Mouse (Mus musculus) forebrain, embryonic 15.5 days (tissue): ENCODE results near the gene Mta1. TPM values are rescaled to one million over a fixed set of nuclear protein-coding genes. Genes with fewer than 3 reads are reported as not detected.

Experiments
- ATAC-seq: fragments of 200-750 bp; cut with Nextera tagmentation; replicated peaks from 2 replicates; pipeline ENCODE4 v1.8.0; 2017; ENCODE audit warnings: mild to moderate bottlenecking, moderate TSS enrichment, moderate library complexity
- H3K27ac ChIP-seq: fragments of 300-500 bp; sonication (generic); replicated peaks from 2 replicates; pipeline ENCODE4 v1.5.1; 2015; ENCODE audit warnings: mild to moderate bottlenecking, inconsistent platforms
- H3K27me3 ChIP-seq: fragments of 300-500 bp; sonication (generic); 2 replicates; pipeline ENCODE4 v1.6.1; 2015; ENCODE audit warnings: inconsistent platforms
- H3K36me3 ChIP-seq: fragments of 300-500 bp; sonication (generic); 2 replicates; pipeline ENCODE4 v1.6.1; 2015; ENCODE audit warnings: mild to moderate bottlenecking, inconsistent platforms
- H3K4me1 ChIP-seq: fragments of 300-500 bp; sonication (generic); 2 replicates; pipeline ENCODE4 v1.6.1; 2015; ENCODE audit warnings: inconsistent platforms
- H3K4me2 ChIP-seq: fragments of 300-500 bp; sonication (generic); replicated peaks from 2 replicates; pipeline ENCODE4 v1.6.1; 2015; ENCODE audit warnings: mild to moderate bottlenecking, inconsistent platforms
- H3K4me3 ChIP-seq: fragments of 300-500 bp; sonication (generic); 2 replicates; pipeline ENCODE4 v1.5.1; 2015; ENCODE audit warnings: mild to moderate bottlenecking, inconsistent platforms
- H3K9ac ChIP-seq: fragments of 300-500 bp; sonication (generic); replicated peaks from 2 replicates; pipeline ENCODE4 v1.6.1; 2015; ENCODE audit warnings: mild to moderate bottlenecking, inconsistent platforms
- H3K9me3 ChIP-seq: fragments of 300-500 bp; sonication (generic); 2 replicates; pipeline ENCODE4 v1.6.1; 2016; ENCODE audit warnings: inconsistent platforms
- WGBS: fragments of 180-500 bp; shearing (Covaris S2); methylation state at CpG from one replicate; pipeline ENCODE4 v1.1.7; 2015; ENCODE audit warnings: mixed read lengths; 5-methylcytosine and 5-hydroxymethylcytosine counted together
- polyA plus RNA-seq: library from polyadenylated mRNA; unstranded; fragments of >200 nt; fragmentation: Nextera tagmentation; extraction: Ambion mirVana; gene quantifications from 2 replicates; pipeline ENCODE4 v1.2.1, GENCODE M21; 2015

Mta1 gene
- polyA plus RNA-seq, 1 experiment from 2014 or later: 15.2 TPM

GRCm38 (mm10) chr12:113100448-113101076 is 2.5 kb downstream of the Mta1 start:
- 71% methylated on average over 5 of the region's 5 CpGs for WGBS
- Histone ChIP-seq H3K4me3 (no peak overlapping the region), H3K9me3 (no peaks in the 10 kb centered on the region), H3K27ac (no peak overlapping the region; the same call in 1 of the 2 replicates), H3K4me2 (no peak overlapping the region), H3K36me3 (no peaks in the 10 kb centered on the region), H3K27me3 (no peaks in the 10 kb centered on the region), H3K4me1 (peaks cover 41% of the 10 kb centered on the region), H3K9ac (no peak overlapping the region)
- ATAC-seq: no peak

GRCm38 (mm10) chr12:113101251-113101960 is 3.3 kb downstream of the Mta1 start:
- H3K9ac ChIP-seq: no peak overlapping the region
- no peak overlapping the region for H3K4me3 ChIP-seq
- no peak overlapping the region for H3K4me2 ChIP-seq
- H3K27ac ChIP-seq: no peak overlapping the region
- H3K27me3 ChIP-seq: no peaks in the 10 kb centered on the region
- H3K9me3 ChIP-seq: no peaks in the 10 kb centered on the region
- 77% methylated on average over 9 of the region's 9 CpGs for WGBS
- H3K36me3 ChIP-seq: no peaks in the 10 kb centered on the region
- ATAC-seq: no peak
- peaks cover 41% of the 10 kb centered on the region for H3K4me1 ChIP-seq

- ATAC-seq: 0 out of 2 replicates have a peak, but pooled peaks have one; percentile 27
- no peak overlapping the region for H3K4me3 ChIP-seq
- no peaks in the 10 kb centered on the region for H3K27me3 ChIP-seq
- H3K9ac ChIP-seq: no peak overlapping the region
- peaks cover 35% of the 10 kb centered on the region for H3K4me1 ChIP-seq
- H3K36me3 ChIP-seq: no peaks in the 10 kb centered on the region
- no peaks in the 10 kb centered on the region for H3K9me3 ChIP-seq
- WGBS: 60% methylated on average over 6 of the region's 6 CpGs
- no peak overlapping the region for H3K27ac ChIP-seq
- H3K4me2 ChIP-seq: no peak overlapping the region
Observed at GRCm38 (mm10) chr12:113102461-113102860, 4.4 kb downstream of the Mta1 start.

- no peaks in the 10 kb centered on the region for H3K9me3 ChIP-seq
- H3K27ac ChIP-seq: no peak overlapping the region
- no peak overlapping the region for H3K9ac ChIP-seq
- H3K36me3 ChIP-seq: no peaks in the 10 kb centered on the region
- WGBS: 88% methylated on average over 8 of the region's 8 CpGs
- H3K4me3 ChIP-seq: no peak overlapping the region
- peaks cover 28% of the 10 kb centered on the region for H3K4me1 ChIP-seq
- H3K4me2 ChIP-seq: no peak overlapping the region
- ATAC-seq: no peak
- H3K27me3 ChIP-seq: no peaks in the 10 kb centered on the region
Observed at GRCm38 (mm10) chr12:113103846-113104451, 5.9 kb downstream of the Mta1 start.

GRCm38 (mm10) chr12:113106386-113106785 is 8.3 kb downstream of the Mta1 start:
- peaks cover 5% of the 10 kb centered on the region; the same call in 1 of the 2 replicates for H3K4me1 ChIP-seq
- ATAC-seq: no peak
- no peak overlapping the region for H3K27ac ChIP-seq
- WGBS: 93% methylated on average over 6 of the region's 6 CpGs
- no peak overlapping the region for H3K9ac ChIP-seq
- H3K9me3 ChIP-seq: no peaks in the 10 kb centered on the region
- H3K4me2 ChIP-seq: no peak overlapping the region
- H3K36me3 ChIP-seq: no peaks in the 10 kb centered on the region
- no peak overlapping the region for H3K4me3 ChIP-seq
- H3K27me3 ChIP-seq: no peaks in the 10 kb centered on the region

GRCm38 (mm10) chr12:113107431-113108124 is 9.5 kb downstream of the Mta1 start:
- Histone ChIP-seq H3K9ac (no peak overlapping the region), H3K9me3 (no peaks in the 10 kb centered on the region), H3K4me1 (no peaks in the 10 kb centered on the region), H3K4me3 (no peak overlapping the region), H3K27me3 (no peaks in the 10 kb centered on the region), H3K27ac (no peak overlapping the region), H3K4me2 (no peak overlapping the region), H3K36me3 (peaks cover 6% of the 10 kb centered on the region; the same call in 1 of the 2 replicates)
- 86% methylated on average over 4 of the region's 4 CpGs for WGBS
- no peak for ATAC-seq

- Histone ChIP-seq H3K4me1 (no peaks in the 10 kb centered on the region), H3K36me3 (peaks cover 12% of the 10 kb centered on the region), H3K4me3 (no peak overlapping the region), H3K4me2 (no peak overlapping the region), H3K9ac (no peak overlapping the region), H3K9me3 (no peaks in the 10 kb centered on the region), H3K27ac (no peak overlapping the region), H3K27me3 (no peaks in the 10 kb centered on the region)
- ATAC-seq: no peak
- 86% methylated on average over 17 of the region's 17 CpGs for WGBS
Observed at GRCm38 (mm10) chr12:113108528-113109283, 10.6 kb downstream of the Mta1 start.

- WGBS: 78% methylated on average over 10 of the region's 10 CpGs
- Histone ChIP-seq H3K4me1 (no peaks in the 10 kb centered on the region), H3K27me3 (no peaks in the 10 kb centered on the region), H3K4me3 (no peak overlapping the region), H3K36me3 (peaks cover 21% of the 10 kb centered on the region), H3K4me2 (no peak overlapping the region), H3K27ac (no peak overlapping the region), H3K9me3 (no peaks in the 10 kb centered on the region), H3K9ac (no peak overlapping the region)
- 0 out of 2 replicates have a peak, but pooled peaks have one; percentile 20 for ATAC-seq
Observed at GRCm38 (mm10) chr12:113109801-113110200, 11.7 kb downstream of the Mta1 start.

- Histone ChIP-seq H3K4me2 (no peak overlapping the region), H3K9me3 (no peaks in the 10 kb centered on the region), H3K4me1 (no peaks in the 10 kb centered on the region), H3K9ac (no peak overlapping the region), H3K4me3 (no peak overlapping the region), H3K36me3 (peaks cover 45% of the 10 kb centered on the region), H3K27me3 (no peaks in the 10 kb centered on the region), H3K27ac (no peak overlapping the region)
- ATAC-seq: no peak
- WGBS: 89% methylated on average over 4 of the region's 4 CpGs
Observed at GRCm38 (mm10) chr12:113114141-113114540, 16.1 kb downstream of the Mta1 start.

- no peaks in the 10 kb centered on the region for H3K9me3 ChIP-seq
- 86% methylated on average over 16 of the region's 16 CpGs for WGBS
- H3K9ac ChIP-seq: no peak overlapping the region
- H3K27me3 ChIP-seq: no peaks in the 10 kb centered on the region
- no peak overlapping the region for H3K4me3 ChIP-seq
- no peak overlapping the region for H3K4me2 ChIP-seq
- peaks cover 45% of the 10 kb centered on the region for H3K36me3 ChIP-seq
- no peaks in the 10 kb centered on the region for H3K4me1 ChIP-seq
- no peak overlapping the region for H3K27ac ChIP-seq
- ATAC-seq: no peak
Observed at GRCm38 (mm10) chr12:113114856-113115538, 16.9 kb downstream of the Mta1 start.
